Mouse (Mus musculus) neural tube, embryonic 11.5 days (tissue): ENCODE results near the gene Tmem169. TPM values are rescaled to one million over a fixed set of nuclear protein-coding genes. Genes with fewer than 3 reads are reported as not detected.

Experiments
- ATAC-seq: fragments of 200-750 bp; cut with Nextera tagmentation; 2 replicates; pipeline ENCODE4 v1.8.0; 2017; ENCODE audit warnings: moderate number of reproducible peaks, mild to moderate bottlenecking, moderate TSS enrichment, moderate library complexity; ENCODE audit not compliant: insufficient read depth, low FRiP score, low TSS enrichment
- DNase-seq: peaks from one replicate; pipeline ENCODE4 v3.0.0-alpha.2; 2015; ENCODE audit warnings: low spot score
- H3K27ac ChIP-seq: fragments of 300-500 bp; sonication (generic); 2 replicates; pipeline ENCODE4 v1.5.1; 2014; ENCODE audit warnings: low read depth, mild to moderate bottlenecking, low read length
- H3K27me3 ChIP-seq: fragments of 300-500 bp; sonication (generic); 2 replicates; pipeline ENCODE4 v1.6.1; 2014; ENCODE audit warnings: mild to moderate bottlenecking, low read length, mixed read lengths; ENCODE audit not compliant: control insufficient read depth, insufficient read depth
- H3K36me3 ChIP-seq: fragments of 300-500 bp; sonication (generic); 2 replicates; pipeline ENCODE4 v1.6.1; 2014; ENCODE audit warnings: mild to moderate bottlenecking, low read length, moderate library complexity, mixed read lengths; ENCODE audit not compliant: control insufficient read depth, insufficient read depth
- H3K4me1 ChIP-seq: fragments of 300-500 bp; sonication (generic); 2 replicates; pipeline ENCODE4 v1.6.1; 2014; ENCODE audit warnings: low read length, mixed read lengths; ENCODE audit not compliant: control insufficient read depth, insufficient read depth
- H3K4me2 ChIP-seq: fragments of 300-500 bp; sonication (generic); 2 replicates; pipeline ENCODE4 v1.6.1; 2014; ENCODE audit warnings: low read depth, mild to moderate bottlenecking, moderate library complexity
- H3K4me3 ChIP-seq: fragments of 300-500 bp; sonication (generic); 2 replicates; pipeline ENCODE4 v1.5.1; 2014; ENCODE audit warnings: low read depth, low read length
- H3K9ac ChIP-seq: fragments of 300-500 bp; sonication (generic); 2 replicates; pipeline ENCODE4 v1.6.1; 2014; ENCODE audit warnings: mild to moderate bottlenecking, low read length
- H3K9me3 ChIP-seq: fragments of 300-500 bp; sonication (generic); 2 replicates; pipeline ENCODE4 v1.6.1; 2016; ENCODE audit warnings: low read length; ENCODE audit not compliant: control insufficient read depth
- WGBS: fragments of 180-500 bp; shearing (Covaris S2); extraction: QIAGEN DNeasy Blood & Tissue Kit; methylation state at CpG from one replicate; pipeline ENCODE4 v1.1.7; 2014; 5-methylcytosine and 5-hydroxymethylcytosine counted together
- polyA plus RNA-seq: library from polyadenylated mRNA; unstranded; fragments of >200 nt; fragmentation: Nextera tagmentation; extraction: Ambion mirVana; gene quantifications from 2 replicates; pipeline ENCODE4 v1.2.1, GENCODE M21; 2014

Tmem169 gene
- polyA plus RNA-seq, 1 experiment from 2014 or later, result 22.6 TPM

- WGBS, result 96% methylated on average over 4 of the region's 4 CpGs
- Histone ChIP-seq H3K9me3 (no peaks in the 10 kb centered on the region), H3K4me2 (no peak overlapping the region), H3K27me3 (no peaks in the 10 kb centered on the region), H3K9ac (no peak overlapping the region), H3K4me3 (no peak overlapping the region), H3K4me1 (no peaks in the 10 kb centered on the region), H3K27ac (no peak overlapping the region), H3K36me3 (peaks cover 13% of the 10 kb centered on the region)
- no peak for DNase-seq
- no peak for ATAC-seq
These were observed 39.1 kb downstream of the Tmem169 start for GRCm38 (mm10) chr1:72323248-72323647.

GRCm38 (mm10) chr1:72326162-72326821 is 42.1 kb downstream of the Tmem169 start:
- Histone ChIP-seq H3K4me2 (no peak overlapping the region), H3K4me1 (no peaks in the 10 kb centered on the region), H3K27me3 (no peaks in the 10 kb centered on the region), H3K9ac (no peak overlapping the region), H3K36me3 (peaks cover 6% of the 10 kb centered on the region), H3K9me3 (no peaks in the 10 kb centered on the region), H3K4me3 (no peak overlapping the region), H3K27ac (no peak overlapping the region)
- no peak for DNase-seq
- WGBS, result 93% methylated on average over 11 of the region's 11 CpGs
- no peak for ATAC-seq

- no peaks in the 10 kb centered on the region; the same call in 1 of the 2 replicates for H3K36me3 ChIP-seq
These were observed 50.6 kb downstream of the Tmem169 start for GRCm38 (mm10) chr1:72334807-72335206.

DNA sequence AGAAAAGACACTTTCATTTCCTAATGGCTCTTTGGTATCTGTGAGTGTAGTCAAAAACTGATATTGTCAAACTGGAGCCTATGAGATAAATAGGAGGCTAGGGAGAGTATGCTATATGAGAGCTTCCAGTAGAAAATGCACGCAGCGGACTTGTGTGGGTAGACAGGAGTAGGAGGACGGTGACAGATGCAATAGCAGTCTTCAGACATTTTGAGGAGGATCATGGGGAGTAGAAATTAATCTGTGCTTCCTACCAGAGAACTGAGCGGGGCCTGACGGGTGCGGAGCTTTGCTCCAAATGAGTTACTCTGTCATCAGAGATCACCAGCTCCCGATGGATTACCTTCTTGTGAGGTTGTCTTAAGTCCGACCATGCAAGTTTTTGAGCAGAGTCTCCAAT is 52.6 kb downstream of the Tmem169 start:
- no peak overlapping the region for H3K4me3 ChIP-seq
- WGBS, result 96% methylated on average over 8 of the region's 8 CpGs
- H3K27ac ChIP-seq, result no peak overlapping the region
- H3K9ac ChIP-seq, result no peak overlapping the region
- H3K4me1 ChIP-seq, result no peaks in the 10 kb centered on the region
- no peaks in the 10 kb centered on the region for H3K9me3 ChIP-seq
- peaks cover 3% of the 10 kb centered on the region; the same call in 1 of the 2 replicates for H3K36me3 ChIP-seq
- H3K4me2 ChIP-seq, result no peak overlapping the region
- DNase-seq (no peak), ATAC-seq (no peak)
- H3K27me3 ChIP-seq, result no peaks in the 10 kb centered on the region

More at GRCm38 (mm10) chr1:72334807-72335206, 50.6 kb downstream of the Tmem169 start:
- Histone ChIP-seq H3K9me3 (no peaks in the 10 kb centered on the region), H3K4me2 (no peak overlapping the region), H3K4me1 (no peaks in the 10 kb centered on the region), H3K9ac (no peak overlapping the region), H3K4me3 (no peak overlapping the region), H3K27me3 (no peaks in the 10 kb centered on the region), H3K27ac (no peak overlapping the region)
- DNase-seq, result no peak
- WGBS, result 95% methylated on average over 11 of the region's 11 CpGs
- ATAC-seq, result no peak

DNA sequence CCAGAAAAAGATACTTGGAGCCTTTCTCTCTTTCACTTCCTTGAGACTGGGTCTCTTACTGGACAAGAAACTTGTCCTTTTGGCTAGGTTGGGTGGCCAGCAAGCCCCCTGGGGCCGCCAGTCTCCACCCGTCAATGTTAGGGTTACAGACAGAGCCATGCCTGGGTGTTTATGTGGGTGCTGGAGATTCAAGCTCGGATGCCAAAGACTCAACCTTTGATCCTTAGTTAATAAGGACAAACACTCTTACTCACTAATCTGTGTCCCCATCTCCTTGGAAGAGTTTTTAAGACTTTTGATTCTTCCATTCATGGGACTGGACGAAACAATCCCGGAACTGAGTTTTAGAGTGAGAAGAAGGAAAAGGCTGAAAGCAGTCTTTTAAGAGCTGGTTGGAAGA is 54.2 kb downstream of the Tmem169 start:
- DNase-seq (no peak), ATAC-seq (no peak)
- Histone ChIP-seq H3K9me3 (no peaks in the 10 kb centered on the region), H3K9ac (no peak overlapping the region), H3K4me1 (no peaks in the 10 kb centered on the region), H3K4me2 (no peak overlapping the region), H3K4me3 (no peak overlapping the region), H3K27me3 (no peaks in the 10 kb centered on the region), H3K36me3 (peaks cover 3% of the 10 kb centered on the region; the same call in 1 of the 2 replicates), H3K27ac (no peak overlapping the region)
- WGBS, result 93% methylated on average over 5 of the region's 5 CpGs

DNA sequence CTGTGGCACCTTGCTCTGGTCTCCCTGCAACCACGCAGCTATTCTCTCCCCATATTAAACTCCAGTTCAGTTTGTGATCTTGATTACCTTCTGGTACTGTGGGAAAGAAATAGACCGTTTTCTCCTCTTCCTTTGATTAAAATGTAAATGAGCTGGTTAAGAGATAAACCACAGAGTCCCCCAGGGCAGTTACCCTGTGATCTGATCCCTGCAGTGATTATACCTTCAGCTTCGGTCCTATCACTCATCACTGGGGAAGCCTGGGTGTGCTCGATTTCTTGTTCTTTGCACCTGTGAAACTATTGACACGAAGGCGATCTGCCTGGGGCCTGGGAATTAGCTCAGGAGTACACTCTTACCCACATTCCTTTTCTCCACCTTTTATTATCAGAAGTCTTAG is 63.7 kb downstream of the Tmem169 start:
- Histone ChIP-seq H3K27me3 (no peaks in the 10 kb centered on the region), H3K36me3 (peaks cover 5% of the 10 kb centered on the region), H3K27ac (no peak overlapping the region), H3K9ac (no peak overlapping the region), H3K4me1 (no peaks in the 10 kb centered on the region), H3K4me3 (no peak overlapping the region), H3K9me3 (no peaks in the 10 kb centered on the region), H3K4me2 (no peak overlapping the region)
- no peak for DNase-seq
- ATAC-seq, result no peak
- WGBS, result 85% methylated on average over 6 of the region's 6 CpGs

Other genes starting within 250 kb of the Tmem169 start
- gene Mreg, start 72.1 kb upstream of the Tmem169 start, polyA plus RNA-seq, result 31.0 and 38.8 TPM in 2 replicates
- gene Pecr, start 55 bp upstream of the Tmem169 start, polyA plus RNA-seq, result 14.0 and 17.3 TPM in 2 replicates
- 58.1 and 61.0 TPM in 2 replicates for gene Xrcc5, start 23.1 kb downstream of the Tmem169 start, polyA plus RNA-seq